Mouse (Mus musculus) liver, embryonic 13.5 days (tissue): Measurements from ENCODE around the gene Rwdd2b. TPM values are rescaled to one million over a fixed set of nuclear protein-coding genes. Genes with fewer than 3 reads are reported as not detected.
A peak's percentile ranks its signal among the peaks of the same experiment; 100 is the strongest.

Experiments
- ATAC-seq: fragments of 200-750 bp; cut with Nextera tagmentation; 2 replicates; pipeline ENCODE4 v1.8.0; 2017; ENCODE audit warnings: low read depth, mild to moderate bottlenecking, moderate number of reproducible peaks, moderate library complexity
- DNase-seq: peaks from one replicate; pipeline ENCODE4 v3.0.0; 2022
- H3K27ac ChIP-seq: fragments of 300-500 bp; sonication (generic); 2 replicates; pipeline ENCODE4 v1.5.1; 2015; ENCODE audit warnings: moderate library complexity, mild to moderate bottlenecking, inconsistent platforms
- H3K27me3 ChIP-seq: fragments of 300-500 bp; sonication (generic); 2 replicates; pipeline ENCODE4 v1.6.1; 2015; ENCODE audit warnings: mild to moderate bottlenecking, inconsistent platforms
- H3K36me3 ChIP-seq: fragments of 300-500 bp; sonication (generic); 2 replicates; pipeline ENCODE4 v1.6.1; 2015; ENCODE audit warnings: mild to moderate bottlenecking, inconsistent platforms
- H3K4me1 ChIP-seq: fragments of 300-500 bp; sonication (generic); replicated peaks from 2 replicates; pipeline ENCODE4 v1.6.1; 2015; ENCODE audit warnings: inconsistent platforms
- H3K4me2 ChIP-seq: fragments of 300-500 bp; sonication (generic); 2 replicates; pipeline ENCODE4 v1.6.1; 2015; ENCODE audit warnings: inconsistent platforms, mild to moderate bottlenecking, moderate library complexity
- H3K4me3 ChIP-seq: fragments of 300-500 bp; sonication (generic); replicated peaks from 2 replicates; pipeline ENCODE4 v1.5.1; 2015; ENCODE audit warnings: mild to moderate bottlenecking, inconsistent platforms
- H3K9ac ChIP-seq: fragments of 300-500 bp; sonication (generic); 2 replicates; pipeline ENCODE4 v1.6.1; 2015; ENCODE audit warnings: mild to moderate bottlenecking, inconsistent platforms
- H3K9me3 ChIP-seq: fragments of 300-500 bp; sonication (generic); replicated peaks from 2 replicates; pipeline ENCODE4 v1.6.1; 2016; ENCODE audit warnings: inconsistent platforms
- whole genome bisulfite sequencing: fragments of 180-500 bp; shearing (Covaris S2); methylation state at CpG from one replicate; pipeline ENCODE4 v1.1.7; 2015; ENCODE audit not compliant: insufficient replicate concordance; 5-methylcytosine and 5-hydroxymethylcytosine counted together
- polyA plus RNA-seq: library from polyadenylated mRNA; unstranded; fragments of >200 nt; fragmentation: Nextera tagmentation; extraction: Ambion mirVana; gene quantifications from 2 replicates; pipeline ENCODE4 v1.2.1, GENCODE M21; 2015

The Rwdd2b gene
- 6.8 TPM in 2 replicates for polyA plus RNA-seq

DNA sequence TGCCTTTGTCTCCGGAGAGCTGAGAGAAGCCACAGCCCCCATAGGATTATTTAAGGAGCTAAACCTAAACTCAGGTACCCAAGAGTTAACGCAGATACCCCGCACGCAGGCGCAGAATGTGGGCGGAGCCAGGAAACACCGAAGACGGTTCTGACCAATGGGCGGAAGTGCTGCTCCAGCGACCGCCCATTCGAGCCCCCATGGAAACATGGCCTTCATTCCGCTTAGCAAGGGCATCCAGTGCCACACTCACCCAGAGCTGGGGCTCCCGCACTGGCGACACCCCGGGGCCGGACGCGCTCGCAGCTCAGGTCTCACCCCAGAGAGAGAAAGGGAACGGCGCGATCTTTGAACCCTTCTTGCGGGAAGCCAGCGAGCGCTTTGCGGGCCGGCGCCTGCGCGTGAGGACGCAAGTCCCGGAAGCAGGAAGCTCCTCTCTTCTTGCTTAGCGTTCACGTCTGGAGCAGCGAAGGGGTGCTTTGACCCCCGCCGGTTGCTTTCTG lies at the start of gene Rwdd2b:
TSS of gene Rwdd2b (minus strand) at position 390 of the 503 bp plus-strand sequence.
- Histone ChIP-seq H3K27ac (peak within 1 kb of the TSS; percentile 86), H3K4me2 (peak within 1 kb of the TSS; percentile 87), H3K9ac (peak within 1 kb of the TSS; percentile 86), H3K9me3 (no peaks in the 10 kb centered on the region), H3K36me3 (no peaks in the 10 kb centered on the region; the same call in 1 of the 2 replicates), H3K4me1 (peaks cover 23% of the 10 kb centered on the region), H3K4me3 (peak within 1 kb of the TSS; percentile 84), H3K27me3 (no peaks in the 10 kb centered on the region)
- ATAC-seq (peak; percentile 95), DNase-seq (peak; percentile 92)
- under 1% methylated on average over 38 of the region's 38 CpGs for WGBS

DNA sequence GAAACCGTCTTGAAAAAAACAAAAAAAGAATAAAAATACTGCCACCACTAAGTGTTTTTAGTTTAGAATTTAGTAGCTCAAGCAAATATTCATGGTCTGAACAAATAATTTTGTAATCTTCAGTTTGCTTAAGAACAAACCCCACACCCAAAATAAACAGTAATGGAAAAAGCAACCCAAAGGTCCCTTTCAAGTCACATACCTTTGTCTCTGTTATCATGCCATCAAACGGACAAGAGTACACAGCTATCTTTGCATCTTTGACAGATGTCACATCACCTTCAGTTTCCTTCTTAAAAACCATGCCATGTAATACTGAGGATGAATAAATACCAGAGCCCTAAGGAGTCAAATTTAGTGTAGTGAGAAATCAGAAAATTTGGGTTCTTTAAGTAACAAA lies 48.2 kb upstream of the Rwdd2b start:
- Histone ChIP-seq H3K9me3 (no peaks in the 10 kb centered on the region), H3K4me2 (no peak overlapping the region), H3K27ac (no peak overlapping the region), H3K4me3 (no peak overlapping the region), H3K4me1 (no peaks in the 10 kb centered on the region), H3K9ac (no peak overlapping the region), H3K27me3 (no peaks in the 10 kb centered on the region), H3K36me3 (peaks cover 98% of the 10 kb centered on the region)
- 62% methylated on average over 2 of the region's 2 CpGs for WGBS
- ATAC-seq, result no peak
- DNase-seq, result no peak

DNA sequence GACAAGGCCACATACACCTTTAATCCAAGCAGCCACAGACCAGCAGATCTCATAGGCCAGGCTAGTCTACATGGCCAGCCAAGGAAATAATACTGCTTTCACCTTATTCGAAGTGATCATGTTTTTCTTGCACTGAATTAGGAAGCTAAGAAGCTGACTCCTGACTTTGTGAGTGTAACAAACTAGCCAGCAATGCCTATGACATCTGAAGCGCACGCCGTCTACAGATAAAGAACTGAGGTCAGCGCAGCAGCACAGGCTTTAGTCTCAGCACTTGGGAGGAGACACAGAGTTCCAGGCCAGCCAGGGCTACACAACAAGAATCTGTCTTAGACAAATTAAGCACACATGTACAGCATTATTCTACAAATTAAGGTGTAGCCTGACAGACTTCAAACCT lies 46.4 kb upstream of the Rwdd2b start:
- Histone ChIP-seq H3K36me3 (peaks cover 94% of the 10 kb centered on the region), H3K27ac (no peak overlapping the region), H3K9ac (no peak overlapping the region), H3K4me1 (no peaks in the 10 kb centered on the region), H3K9me3 (no peaks in the 10 kb centered on the region), H3K27me3 (no peaks in the 10 kb centered on the region), H3K4me3 (no peak overlapping the region), H3K4me2 (no peak overlapping the region)
- no peak for DNase-seq
- 88% methylated on average over 5 of the region's 5 CpGs for WGBS
- ATAC-seq, result no peak

DNA sequence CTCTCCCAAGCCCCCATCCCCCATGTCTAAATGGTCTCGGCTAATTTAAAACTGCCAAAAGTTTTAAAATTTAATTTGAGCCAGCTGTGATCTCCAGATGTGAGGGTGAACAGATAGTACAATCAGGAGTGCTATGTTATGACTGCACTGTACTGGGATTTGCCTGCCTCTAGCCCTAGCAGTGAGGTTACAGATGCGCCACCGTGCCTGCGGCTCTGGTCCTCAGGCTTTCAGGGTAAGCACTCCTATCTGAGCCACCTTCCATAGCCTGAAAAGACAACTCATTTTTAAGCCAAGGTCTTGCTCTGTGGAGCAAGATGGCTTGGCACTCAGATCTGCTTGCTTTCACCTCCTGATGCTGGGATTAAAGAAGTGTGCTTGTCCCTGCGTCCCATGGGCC lies 44.0 kb upstream of the Rwdd2b start:
- Histone ChIP-seq H3K4me2 (no peak overlapping the region), H3K4me1 (no peaks in the 10 kb centered on the region), H3K27ac (no peak overlapping the region), H3K36me3 (peaks cover 89% of the 10 kb centered on the region), H3K9ac (no peak overlapping the region), H3K4me3 (no peak overlapping the region), H3K27me3 (no peaks in the 10 kb centered on the region), H3K9me3 (no peaks in the 10 kb centered on the region)
- 86% methylated on average over 5 of the region's 5 CpGs for WGBS
- DNase-seq (no peak), ATAC-seq (no peak)

DNA sequence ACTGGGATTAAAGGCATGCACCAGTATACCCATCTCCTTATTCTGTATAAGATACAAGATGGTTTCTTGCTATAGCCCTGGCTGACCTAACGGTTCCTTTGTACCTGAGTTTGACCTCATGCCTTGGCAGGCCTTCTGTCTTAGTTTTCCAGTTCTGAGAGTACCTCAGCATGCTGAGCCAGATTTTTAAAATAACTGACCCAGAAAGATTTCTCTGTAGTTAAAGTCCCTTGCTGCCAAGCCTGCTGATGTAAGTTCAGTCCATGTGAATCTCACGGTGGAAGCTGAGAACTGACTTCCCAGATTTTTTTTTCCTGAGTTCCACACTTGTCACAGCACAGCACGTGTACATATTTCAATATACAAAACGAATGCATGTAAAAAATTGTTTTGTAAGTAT lies 30.2 kb upstream of the Rwdd2b start:
- H3K4me1 ChIP-seq, result no peaks in the 10 kb centered on the region
- no peak overlapping the region for H3K4me2 ChIP-seq
- ATAC-seq (no peak), DNase-seq (no peak)
- no peaks in the 10 kb centered on the region for H3K9me3 ChIP-seq
- peaks cover 76% of the 10 kb centered on the region for H3K36me3 ChIP-seq
- H3K9ac ChIP-seq, result no peak overlapping the region
- no peak overlapping the region for H3K4me3 ChIP-seq
- no peak overlapping the region for H3K27ac ChIP-seq
- 81% methylated on average over 4 of the region's 4 CpGs for WGBS
- no peaks in the 10 kb centered on the region for H3K27me3 ChIP-seq

DNA sequence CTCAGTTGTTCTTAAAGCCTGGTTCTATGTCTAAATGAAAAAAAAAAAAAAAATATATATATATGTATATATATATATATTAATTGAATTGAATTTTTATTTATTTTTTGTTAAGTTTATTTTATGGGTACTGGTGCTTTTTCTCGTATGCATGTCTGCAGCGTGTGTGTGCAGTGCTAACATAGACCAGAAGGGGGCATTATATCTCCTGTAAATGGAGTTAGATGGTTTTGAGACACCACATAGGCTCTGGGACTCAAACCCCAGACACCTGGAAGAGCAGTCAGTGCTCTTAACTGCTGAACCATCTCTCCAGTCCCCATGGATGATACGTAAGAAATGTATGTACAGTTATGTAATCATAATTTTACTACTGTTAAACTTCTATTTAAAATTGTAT lies 18.4 kb upstream of the Rwdd2b start:
- no peak overlapping the region for H3K27ac ChIP-seq
- H3K4me3 ChIP-seq, result no peak overlapping the region
- WGBS, result 90% methylated on average over 3 of the region's 3 CpGs
- ATAC-seq, result no peak
- H3K36me3 ChIP-seq, result peaks cover 38% of the 10 kb centered on the region
- no peak overlapping the region for H3K4me2 ChIP-seq
- no peaks in the 10 kb centered on the region for H3K9me3 ChIP-seq
- H3K4me1 ChIP-seq, result peaks cover 30% of the 10 kb centered on the region
- DNase-seq, result no peak
- H3K27me3 ChIP-seq, result no peaks in the 10 kb centered on the region
- no peak overlapping the region for H3K9ac ChIP-seq

DNA sequence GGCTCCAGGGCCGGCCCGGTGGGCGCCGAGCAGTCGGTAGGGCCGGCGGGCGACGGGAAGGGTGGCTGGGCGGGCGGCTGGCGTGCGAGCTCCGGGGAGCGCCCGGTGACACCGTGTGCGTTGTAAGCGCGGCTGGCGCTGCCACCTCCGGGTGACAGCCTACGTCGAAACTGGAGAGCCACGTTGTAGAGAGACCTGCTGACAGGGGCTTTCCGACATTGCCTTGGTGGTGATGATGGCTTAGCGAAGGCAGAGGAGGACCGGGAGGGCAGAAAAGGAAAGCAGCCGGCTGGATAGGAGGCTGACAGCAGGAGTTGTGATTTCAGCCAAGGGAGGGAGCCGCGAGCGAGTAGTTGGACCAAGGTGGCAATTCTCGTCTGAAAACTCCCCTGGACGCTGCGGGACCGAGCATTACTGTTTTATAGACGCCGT lies 14.8 kb upstream of the Rwdd2b start:
- ATAC-seq (peak; percentile 82), DNase-seq (no peak)
- Histone ChIP-seq H3K4me2 (peak overlapping the region; percentile 86), H3K9me3 (no peaks in the 10 kb centered on the region), H3K9ac (peak overlapping the region; percentile 86), H3K27me3 (no peaks in the 10 kb centered on the region), H3K36me3 (peaks cover 13% of the 10 kb centered on the region), H3K4me1 (peaks cover 30% of the 10 kb centered on the region), H3K4me3 (peak overlapping the region; percentile 90), H3K27ac (peak overlapping the region; percentile 81)
- WGBS, result under 1% methylated on average over 38 of the region's 38 CpGs

DNA sequence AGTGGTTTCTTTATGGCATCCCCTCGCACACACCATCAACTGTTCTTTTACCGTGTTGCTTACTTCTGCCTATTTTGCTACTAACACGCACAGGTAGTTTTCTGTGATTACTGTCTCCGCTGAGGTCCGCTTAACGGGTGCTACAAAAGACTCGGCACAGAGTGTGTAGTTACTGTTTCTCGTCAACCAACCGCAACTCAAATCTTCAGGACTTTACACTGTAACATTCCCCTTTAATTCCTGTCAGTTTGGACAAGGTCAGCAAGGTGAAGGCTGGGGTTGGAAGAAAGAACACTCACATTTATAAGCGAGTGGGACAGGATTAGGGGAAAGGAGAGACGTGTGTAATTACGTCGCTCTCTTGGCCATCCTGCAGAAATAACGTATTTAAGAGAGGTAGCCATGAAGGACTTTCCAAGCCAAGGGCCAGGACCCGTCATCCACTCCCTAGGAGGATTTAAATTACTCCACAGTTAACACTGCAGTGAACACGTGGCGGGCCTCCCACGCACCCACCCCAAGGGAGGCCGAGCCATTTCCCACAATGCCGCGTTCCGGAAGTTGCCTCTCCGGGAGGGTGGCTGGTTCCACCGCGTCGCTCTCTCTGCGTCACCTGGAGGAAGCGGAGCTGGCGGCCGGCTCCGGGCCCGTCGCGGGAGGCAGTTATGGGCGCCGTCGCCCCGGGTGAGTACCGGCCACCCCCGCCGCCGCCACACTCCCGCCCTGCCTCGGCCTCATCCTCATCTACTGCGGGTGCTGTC lies 14.2 kb upstream of the Rwdd2b start, which contains the start of gene Usp16:
TSS of gene Usp16 (plus strand) at position 285 of the 761 bp plus-strand sequence.
- H3K9me3 ChIP-seq, result no peaks in the 10 kb centered on the region
- H3K27ac ChIP-seq, result peak within 1 kb of the TSS; percentile 81
- peaks cover 9% of the 10 kb centered on the region for H3K36me3 ChIP-seq
- peak; percentile 96 for ATAC-seq
- 12% methylated on average over 45 of the region's 45 CpGs for WGBS
- no peaks in the 10 kb centered on the region for H3K27me3 ChIP-seq
- peak within 1 kb of the TSS; percentile 86 for H3K4me2 ChIP-seq
- peak within 1 kb of the TSS; percentile 86 for H3K9ac ChIP-seq
- H3K4me1 ChIP-seq, result peaks cover 30% of the 10 kb centered on the region
- peak; percentile 79 for DNase-seq
- H3K4me3 ChIP-seq, result peak within 1 kb of the TSS; percentile 90

DNA sequence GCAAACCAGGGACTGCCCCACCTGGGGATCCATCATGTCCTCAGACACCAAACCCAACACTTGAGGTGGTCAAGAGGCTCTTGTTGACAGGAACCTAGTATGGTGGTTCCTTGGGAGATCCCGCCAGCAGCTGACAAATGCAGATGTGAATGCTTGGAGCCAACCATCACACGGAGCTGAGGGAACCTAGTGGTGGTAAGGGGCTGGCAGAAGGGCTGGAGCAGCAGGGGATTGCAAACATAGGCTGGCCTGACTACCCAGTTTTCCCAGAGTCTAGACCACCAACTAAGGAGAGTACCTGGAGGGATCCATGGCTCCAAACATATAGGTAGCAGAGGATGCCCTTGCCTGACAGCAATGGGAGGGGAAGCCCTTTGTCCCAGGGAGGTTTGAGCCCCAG lies 12.9 kb upstream of the Rwdd2b start:
- WGBS, result 74% methylated on average over 2 of the region's 2 CpGs
- Histone ChIP-seq H3K9me3 (no peaks in the 10 kb centered on the region), H3K27ac (no peak overlapping the region), H3K4me2 (no peak overlapping the region), H3K4me1 (peaks cover 30% of the 10 kb centered on the region), H3K4me3 (no peak overlapping the region), H3K9ac (no peak overlapping the region), H3K36me3 (no peaks in the 10 kb centered on the region), H3K27me3 (no peaks in the 10 kb centered on the region)
- DNase-seq, result no peak
- ATAC-seq, result no peak

DNA sequence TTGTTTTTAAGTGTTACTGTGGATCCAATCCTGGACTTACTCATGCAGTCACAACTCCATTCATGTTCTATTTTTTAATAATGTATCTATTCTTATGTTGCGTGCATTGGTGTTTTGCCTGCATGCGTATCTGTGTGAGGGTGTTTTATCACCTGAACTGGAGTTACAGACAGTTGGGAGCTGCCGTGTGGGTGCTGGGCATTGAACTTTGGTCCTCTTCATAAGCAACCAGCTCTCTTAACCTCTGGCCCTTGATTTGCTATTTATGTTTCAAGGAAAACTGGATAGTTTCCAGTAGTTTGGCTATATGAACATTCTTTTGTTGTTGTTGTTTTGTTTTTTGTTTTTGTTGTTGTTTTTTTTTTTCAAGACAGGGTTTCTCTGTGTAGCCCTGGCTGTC lies 5.2 kb upstream of the Rwdd2b start:
- peaks cover 16% of the 10 kb centered on the region for H3K4me1 ChIP-seq
- H3K4me3 ChIP-seq, result no peak overlapping the region
- 72% methylated on average over 3 of the region's 3 CpGs for WGBS
- no peak for ATAC-seq
- H3K4me2 ChIP-seq, result no peak overlapping the region
- H3K27ac ChIP-seq, result no peak overlapping the region
- no peak overlapping the region for H3K9ac ChIP-seq
- H3K9me3 ChIP-seq, result no peaks in the 10 kb centered on the region
- DNase-seq, result no peak
- H3K27me3 ChIP-seq, result no peaks in the 10 kb centered on the region; the same call in 1 of the 2 replicates
- H3K36me3 ChIP-seq, result no peaks in the 10 kb centered on the region

DNA sequence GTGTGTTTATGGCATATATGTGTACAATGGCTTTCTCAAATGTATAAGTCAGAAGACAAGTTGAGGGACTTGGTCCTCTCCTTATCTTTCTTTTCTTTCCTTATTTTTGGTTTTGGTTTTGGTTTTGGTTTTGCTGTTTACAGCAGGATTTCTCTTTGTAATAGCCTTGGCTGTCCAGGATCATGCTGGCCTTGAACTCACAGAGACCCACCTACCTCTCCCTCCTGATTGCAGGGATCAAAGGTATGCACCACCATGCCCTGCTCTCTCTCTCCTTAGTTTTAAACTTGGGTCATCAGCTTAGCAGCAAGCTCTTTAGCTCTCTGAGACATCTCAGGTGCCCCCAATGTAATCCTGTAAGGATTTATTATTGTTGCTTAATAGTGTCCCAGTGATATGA lies 4.7 kb upstream of the Rwdd2b start:
- Histone ChIP-seq H3K4me2 (no peak overlapping the region), H3K27me3 (no peaks in the 10 kb centered on the region; the same call in 1 of the 2 replicates), H3K9ac (no peak overlapping the region), H3K4me1 (peaks cover 16% of the 10 kb centered on the region), H3K36me3 (no peaks in the 10 kb centered on the region), H3K9me3 (no peaks in the 10 kb centered on the region), H3K27ac (no peak overlapping the region), H3K4me3 (no peak overlapping the region)
- ATAC-seq (no peak), DNase-seq (no peak)

DNA sequence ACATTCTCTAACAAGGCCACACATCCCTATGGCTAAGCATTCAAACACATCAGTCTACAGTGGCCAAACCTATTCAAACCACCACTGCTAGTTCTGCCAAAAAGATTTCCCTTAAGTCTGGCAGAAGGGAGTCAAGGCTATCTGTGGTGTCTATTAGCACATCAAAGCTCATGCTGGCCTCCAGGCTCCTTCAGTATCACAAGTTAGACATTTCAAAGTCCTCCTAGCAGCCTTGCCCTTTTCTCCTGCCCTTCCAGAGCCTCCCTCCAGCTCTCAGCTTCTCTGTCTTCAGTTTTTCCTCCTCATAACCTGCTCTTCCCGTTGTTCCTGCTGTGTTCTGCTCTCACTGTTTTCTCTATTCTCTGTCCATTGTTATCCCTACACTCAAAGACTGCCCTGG lies 3.7 kb upstream of the Rwdd2b start:
- H3K36me3 ChIP-seq, result no peaks in the 10 kb centered on the region
- H3K4me3 ChIP-seq, result no peak overlapping the region
- no peak for DNase-seq
- H3K27me3 ChIP-seq, result no peaks in the 10 kb centered on the region; the same call in 1 of the 2 replicates
- peaks cover 23% of the 10 kb centered on the region for H3K4me1 ChIP-seq
- H3K4me2 ChIP-seq, result no peak overlapping the region
- no peak overlapping the region for H3K9ac ChIP-seq
- no peak for ATAC-seq
- no peaks in the 10 kb centered on the region for H3K9me3 ChIP-seq
- H3K27ac ChIP-seq, result no peak overlapping the region
- WGBS, result 27% methylated on average over 1 of the region's 1 CpGs
